Mouse (Mus musculus): ENCODE measurements around the gene Alb.

Alb gene

DNA sequence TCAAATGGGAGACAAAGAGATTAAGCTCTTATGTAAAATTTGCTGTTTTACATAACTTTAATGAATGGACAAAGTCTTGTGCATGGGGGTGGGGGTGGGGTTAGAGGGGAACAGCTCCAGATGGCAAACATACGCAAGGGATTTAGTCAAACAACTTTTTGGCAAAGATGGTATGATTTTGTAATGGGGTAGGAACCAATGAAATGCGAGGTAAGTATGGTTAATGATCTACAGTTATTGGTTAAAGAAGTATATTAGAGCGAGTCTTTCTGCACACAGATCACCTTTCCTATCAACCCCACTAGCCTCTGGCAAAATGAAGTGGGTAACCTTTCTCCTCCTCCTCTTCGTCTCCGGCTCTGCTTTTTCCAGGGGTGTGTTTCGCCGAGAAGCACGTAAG lies at the start of gene Alb:
Gene Alb, plus strand, starts transcription at position 279 of the 400 bp plus-strand sequence.
- DNase-seq (ENCODE audit: low read depth), result no peak

DNA sequence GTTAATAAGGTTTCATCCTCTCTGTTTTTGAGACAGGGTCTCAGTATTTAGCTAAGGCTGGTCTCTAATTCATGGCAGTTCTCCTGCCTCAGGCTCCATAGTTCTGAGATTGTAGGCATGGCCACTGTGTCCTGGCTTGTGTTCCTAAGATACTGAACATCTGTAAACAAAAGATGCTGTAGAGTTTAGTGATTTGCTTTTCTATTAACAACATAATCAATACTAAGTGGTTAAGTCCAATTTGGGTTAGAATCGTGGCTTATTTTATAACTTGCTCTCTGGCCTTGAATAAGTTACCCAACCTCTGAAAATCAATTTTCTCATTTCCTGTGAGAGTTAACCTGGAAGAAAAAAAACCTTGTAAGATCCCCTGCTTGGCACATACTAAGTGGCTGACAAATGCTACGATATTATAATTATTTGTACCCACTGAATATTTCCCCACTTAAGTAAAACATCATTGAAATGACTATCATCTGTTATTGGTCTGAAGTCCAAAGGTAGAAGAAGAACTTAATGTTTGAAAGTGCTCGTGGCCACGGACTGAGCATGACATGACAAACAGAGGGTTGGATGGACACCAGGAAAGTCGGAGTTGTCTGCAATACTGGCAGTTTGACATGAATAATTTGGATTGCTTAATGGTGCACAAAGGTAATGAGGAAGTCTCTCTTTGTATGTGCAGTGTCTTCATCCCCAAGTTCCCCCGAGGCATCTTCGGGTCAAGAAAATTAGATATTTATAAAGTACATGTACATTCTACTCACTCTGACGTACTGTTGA lies 46.4 kb upstream of the Alb start:
- DNase-seq (ENCODE audit: low read depth), result no peak

DNA sequence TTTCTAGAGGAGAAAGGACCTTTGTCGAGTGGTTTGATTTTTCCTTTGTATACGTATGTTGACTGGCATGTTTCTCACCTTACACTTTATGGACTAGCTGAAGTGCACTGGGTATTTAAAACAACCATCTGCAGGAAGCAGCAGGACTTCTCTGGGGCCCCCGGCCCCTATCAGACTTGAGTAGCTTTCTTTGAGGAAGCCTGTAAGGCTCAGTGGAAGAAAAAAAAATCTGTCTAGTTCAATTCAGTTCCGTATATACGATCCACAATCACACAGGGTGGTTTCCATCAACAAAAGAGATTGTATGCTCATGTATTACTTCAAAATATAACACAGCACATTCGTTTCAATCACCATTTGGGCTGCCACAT lies 45.8 kb upstream of the Alb start:
- DNase-seq (ENCODE audit: low read depth), result no peak

DNA sequence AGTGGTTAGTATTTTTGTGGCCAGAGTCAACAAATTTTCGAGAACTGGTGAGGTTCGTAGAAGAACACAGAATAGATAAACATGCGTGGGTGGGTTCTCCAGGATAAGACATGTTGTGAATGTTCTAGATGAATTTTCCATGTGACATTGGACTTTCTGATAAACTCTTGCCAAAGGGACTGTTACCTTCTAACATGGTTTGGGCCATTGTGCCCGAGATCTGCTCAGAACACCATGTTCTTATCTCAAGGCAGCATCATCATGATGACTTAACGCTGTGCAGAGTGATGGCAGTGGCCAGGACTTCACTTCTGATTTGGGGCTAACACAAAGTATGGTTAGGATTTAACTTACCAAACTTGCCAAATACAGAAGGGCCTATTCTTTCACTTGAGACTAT lies 36.1 kb upstream of the Alb start:
- DNase-seq (ENCODE audit: low read depth), result no peak

DNA sequence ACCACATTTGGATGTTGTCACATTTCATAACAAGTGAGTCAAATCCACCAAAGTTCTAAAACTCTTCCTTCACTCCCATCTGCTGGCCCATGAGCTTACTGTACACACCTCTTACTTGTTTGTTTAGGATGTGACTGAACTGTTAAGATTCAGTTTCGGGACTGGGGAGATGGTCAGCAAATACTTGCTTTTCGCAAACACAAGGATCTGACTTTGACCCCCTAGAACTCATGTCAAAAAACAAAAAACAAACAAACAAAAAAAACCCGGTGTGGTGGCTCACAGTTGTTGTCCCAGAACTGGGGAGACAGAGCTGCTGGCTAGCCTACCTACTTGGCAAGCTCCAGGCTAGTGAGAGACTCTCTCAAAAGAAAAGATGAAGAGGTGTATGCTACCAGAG lies 35.5 kb upstream of the Alb start:
- DNase-seq (ENCODE audit: low read depth), result no peak

DNA sequence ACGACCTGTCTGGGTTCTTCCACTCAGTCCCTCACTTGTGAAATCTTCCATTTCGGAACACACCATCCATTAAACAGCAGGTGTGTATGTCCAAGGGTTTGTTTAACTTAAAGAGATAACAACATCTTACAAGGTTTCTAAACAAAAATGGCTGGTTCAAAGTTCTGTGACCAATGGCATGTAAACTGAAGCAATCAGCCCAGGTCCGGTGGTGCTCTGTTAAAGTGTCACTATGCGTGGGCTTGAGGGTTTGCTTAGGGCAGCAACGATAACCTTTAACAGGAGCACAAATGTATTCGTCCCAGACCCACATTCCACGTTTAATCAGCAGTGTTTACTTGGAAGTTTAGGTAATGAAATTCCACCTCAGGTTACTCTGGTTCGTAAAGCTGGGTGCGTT lies 29.6 kb upstream of the Alb start:
- DNase-seq (ENCODE audit: low read depth), result no peak

DNA sequence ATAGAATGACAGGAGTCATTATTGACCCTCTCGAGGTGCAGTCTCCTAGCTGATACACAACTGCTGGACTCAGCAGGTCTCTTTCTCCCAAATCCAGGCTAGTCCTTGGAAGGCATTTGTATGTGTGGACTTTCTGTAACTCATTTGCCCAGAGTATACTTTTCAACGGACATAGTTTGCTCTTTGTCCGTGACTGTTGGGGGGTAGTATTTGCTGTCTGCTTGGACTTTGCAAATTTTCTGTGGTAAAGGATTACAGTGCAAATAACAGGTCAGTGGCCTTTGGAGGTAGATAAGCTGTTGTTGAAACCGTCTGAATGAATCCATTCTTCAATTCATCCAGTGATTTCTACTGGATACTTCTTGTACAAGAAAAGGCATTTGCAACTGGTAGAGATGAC lies 21.5 kb upstream of the Alb start:
- DNase-seq (ENCODE audit: low read depth), result no peak

DNA sequence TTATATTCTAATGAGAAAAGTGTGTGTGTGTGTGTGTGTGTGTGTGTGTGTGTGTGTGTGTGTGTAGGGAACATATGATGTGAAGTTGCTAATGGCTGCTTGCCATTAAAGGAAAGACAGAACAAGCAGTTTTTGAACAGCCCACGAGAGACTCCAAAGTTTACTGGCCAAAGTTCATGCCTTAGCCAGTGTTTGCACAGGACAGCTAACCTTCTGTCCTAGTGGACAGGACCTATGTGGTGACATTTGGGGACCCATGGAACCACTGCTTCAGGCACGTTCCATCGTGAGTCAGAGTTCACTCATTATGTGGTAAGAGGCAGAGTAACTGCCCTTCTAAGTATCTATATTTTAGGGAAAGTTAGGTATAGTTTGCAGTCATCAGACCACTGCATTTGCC lies 13.1 kb upstream of the Alb start:
- DNase-seq (ENCODE audit: low read depth), result no peak

DNA sequence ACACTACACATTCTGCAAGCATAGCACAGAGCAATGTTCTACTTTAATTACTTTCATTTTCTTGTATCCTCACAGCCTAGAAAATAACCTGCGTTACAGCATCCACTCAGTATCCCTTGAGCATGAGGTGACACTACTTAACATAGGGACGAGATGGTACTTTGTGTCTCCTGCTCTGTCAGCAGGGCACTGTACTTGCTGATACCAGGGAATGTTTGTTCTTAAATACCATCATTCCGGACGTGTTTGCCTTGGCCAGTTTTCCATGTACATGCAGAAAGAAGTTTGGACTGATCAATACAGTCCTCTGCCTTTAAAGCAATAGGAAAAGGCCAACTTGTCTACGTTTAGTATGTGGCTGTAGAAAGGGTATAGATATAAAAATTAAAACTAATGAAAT lies 10.7 kb upstream of the Alb start:
- no peak for DNase-seq (ENCODE audit: low read depth)

DNA sequence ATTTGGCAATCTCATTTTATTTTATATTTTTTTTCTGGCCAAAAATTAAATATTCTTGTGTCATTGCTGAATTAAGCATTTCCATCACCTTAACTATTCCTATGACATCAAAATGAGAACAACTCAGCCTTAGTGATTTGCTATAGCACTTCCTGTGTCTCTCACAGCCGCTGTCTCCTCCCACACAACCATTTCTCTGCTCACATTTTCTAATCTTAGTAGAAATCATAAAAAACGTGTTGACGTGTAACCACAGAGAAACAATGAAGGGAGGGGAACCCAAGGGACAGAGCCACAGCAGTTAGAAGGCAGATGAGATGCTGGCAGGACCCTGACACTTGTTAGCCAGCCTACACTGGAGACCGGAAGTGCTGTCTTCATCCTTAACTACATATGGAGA lies 8.0 kb upstream of the Alb start:
- DNase-seq (ENCODE audit: low read depth), result peak; percentile 48

DNA sequence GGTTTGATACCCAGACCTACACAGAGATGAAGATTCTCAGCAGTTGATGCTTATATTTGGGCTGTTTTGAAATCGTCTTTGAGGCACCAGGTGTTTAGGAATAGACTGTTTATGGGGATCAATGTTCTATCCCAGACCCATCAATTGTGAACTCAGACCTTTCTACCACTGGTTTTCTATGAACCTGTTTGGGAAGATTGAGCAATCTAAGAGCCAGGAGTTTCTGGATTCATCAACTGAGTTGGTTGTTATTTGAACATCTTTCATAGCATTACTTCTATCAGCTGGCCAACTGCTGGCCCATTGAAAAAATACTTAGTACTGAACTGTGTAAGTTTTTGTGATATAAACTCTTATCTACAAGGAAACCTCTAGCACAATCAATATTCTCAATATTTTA lies 3.5 kb upstream of the Alb start:
- no peak for DNase-seq (ENCODE audit: low read depth)

DNA sequence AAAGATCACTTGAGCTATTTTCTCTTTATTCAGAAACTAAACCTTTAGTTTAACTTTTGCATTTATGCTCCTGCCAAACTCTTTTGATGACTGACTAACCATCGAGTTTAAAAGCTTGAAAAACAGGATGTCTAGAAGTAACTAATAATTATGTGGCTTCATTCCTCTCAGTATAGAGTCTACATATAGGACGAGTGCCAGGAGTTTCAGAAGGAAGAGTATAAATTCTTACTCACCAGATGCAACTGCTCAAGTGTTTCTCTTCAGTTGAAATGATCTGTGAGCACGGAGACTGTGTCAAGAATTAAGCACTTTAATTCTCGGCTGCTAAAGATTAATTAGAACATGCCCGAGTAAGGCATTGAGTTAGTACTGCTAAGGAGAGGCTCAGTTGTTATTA lies 2.0 kb upstream of the Alb start:
- DNase-seq (ENCODE audit: low read depth), result no peak

DNA sequence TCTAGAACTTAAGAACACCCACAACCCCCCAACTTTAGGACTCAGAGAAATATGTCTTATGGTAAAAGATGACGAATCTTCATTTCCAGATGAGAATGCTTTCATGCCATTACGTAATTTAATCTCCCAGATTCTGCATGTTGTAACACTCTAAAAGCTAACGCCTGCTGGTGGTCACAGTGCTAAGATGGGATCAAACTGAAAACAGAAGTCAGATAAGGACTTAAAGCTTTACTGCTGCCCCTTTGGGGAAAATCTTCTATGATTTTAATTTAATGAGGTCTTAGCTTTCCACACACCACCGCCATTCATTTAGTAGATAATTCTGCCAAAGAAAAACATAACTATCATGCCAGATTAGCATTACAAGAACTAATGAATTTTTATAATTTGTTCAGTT lies 6.1 kb downstream of the Alb start:
- no peak for DNase-seq (ENCODE audit: low read depth)

DNA sequence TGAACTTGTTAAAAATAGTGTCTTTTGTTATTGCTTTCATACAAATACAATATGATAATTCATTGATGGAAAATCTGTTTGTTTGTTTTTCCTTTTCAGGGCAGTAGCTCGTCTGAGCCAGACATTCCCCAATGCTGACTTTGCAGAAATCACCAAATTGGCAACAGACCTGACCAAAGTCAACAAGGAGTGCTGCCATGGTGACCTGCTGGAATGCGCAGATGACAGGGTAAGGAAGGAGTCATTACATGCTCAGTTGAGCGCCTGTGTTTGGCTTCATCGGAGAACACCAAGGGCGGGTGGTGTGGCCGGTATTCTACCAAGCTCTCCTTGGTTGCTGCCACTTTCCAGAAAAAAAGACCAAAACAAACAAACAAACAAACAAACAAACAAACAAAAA lies 6.5 kb downstream of the Alb start:
- DNase-seq (ENCODE audit: low read depth), result no peak

DNA sequence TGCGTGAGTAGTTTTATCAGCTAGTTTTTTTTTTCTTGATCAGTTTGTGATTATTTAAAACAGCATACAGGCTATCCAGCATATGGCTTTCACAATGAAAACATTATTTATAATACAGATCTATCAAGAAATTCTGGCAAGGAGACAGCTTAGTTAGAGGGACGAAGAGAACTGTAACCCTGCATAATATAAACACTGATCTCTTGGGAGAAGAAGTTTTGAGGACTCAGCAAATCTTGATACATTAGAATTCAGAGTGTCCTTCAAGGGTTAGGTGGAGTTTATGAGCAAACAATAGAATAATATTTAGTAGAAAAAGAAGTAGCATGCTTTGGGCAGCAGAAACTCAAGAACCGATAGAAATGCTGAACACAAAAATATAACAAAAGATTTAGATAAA lies 10.1 kb downstream of the Alb start:
- no peak for DNase-seq (ENCODE audit: low read depth)

DNA sequence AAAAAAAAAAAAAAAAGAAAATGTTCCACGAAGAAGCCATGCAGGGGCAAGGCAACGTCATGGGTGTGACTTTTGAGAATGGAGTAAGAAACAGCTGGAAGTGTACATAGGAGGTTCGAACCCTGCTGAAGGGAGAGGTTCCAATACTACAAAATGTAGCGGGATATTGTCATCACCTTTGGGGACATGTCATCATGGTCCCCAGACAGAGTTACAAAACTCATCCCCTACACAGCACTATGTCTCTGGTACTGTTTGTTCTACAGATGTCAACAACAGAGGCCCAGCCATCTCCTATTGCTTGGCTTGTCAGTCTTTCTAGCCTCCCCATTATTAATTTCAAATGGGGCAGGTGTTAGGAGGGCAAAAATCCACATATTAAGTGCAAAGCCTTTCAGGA lies 13.2 kb downstream of the Alb start:
- DNase-seq (ENCODE audit: low read depth), result no peak

DNA sequence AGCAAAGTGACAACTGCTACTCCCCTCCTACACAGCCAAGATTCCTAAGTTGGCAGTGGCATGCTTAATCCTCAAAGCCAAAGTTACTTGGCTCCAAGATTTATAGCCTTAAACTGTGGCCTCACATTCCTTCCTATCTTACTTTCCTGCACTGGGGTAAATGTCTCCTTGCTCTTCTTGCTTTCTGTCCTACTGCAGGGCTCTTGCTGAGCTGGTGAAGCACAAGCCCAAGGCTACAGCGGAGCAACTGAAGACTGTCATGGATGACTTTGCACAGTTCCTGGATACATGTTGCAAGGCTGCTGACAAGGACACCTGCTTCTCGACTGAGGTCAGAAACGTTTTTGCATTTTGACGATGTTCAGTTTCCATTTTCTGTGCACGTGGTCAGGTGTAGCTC lies 13.7 kb downstream of the Alb start:
- no peak for DNase-seq (ENCODE audit: low read depth)

DNA sequence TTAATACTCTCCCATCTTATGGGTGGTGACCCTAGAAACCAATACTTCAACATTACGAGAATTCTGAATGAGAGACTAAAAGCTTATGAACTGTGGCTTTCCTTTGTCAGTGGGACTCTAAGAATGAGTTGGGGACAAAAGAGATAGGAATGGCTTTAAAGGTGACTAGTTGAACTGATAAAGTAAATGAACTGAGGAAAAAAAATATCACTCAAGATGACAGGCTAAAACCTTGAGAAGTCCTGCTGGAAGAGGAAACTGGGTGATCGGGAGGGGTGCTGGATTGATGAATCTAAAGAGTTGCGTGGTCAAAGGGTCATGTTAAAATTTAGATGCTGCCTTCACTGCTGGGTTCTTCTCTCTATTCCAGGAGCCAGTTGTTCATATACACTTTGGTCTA lies 16.0 kb downstream of the Alb start:
- no peak for DNase-seq (ENCODE audit: low read depth)

DNA sequence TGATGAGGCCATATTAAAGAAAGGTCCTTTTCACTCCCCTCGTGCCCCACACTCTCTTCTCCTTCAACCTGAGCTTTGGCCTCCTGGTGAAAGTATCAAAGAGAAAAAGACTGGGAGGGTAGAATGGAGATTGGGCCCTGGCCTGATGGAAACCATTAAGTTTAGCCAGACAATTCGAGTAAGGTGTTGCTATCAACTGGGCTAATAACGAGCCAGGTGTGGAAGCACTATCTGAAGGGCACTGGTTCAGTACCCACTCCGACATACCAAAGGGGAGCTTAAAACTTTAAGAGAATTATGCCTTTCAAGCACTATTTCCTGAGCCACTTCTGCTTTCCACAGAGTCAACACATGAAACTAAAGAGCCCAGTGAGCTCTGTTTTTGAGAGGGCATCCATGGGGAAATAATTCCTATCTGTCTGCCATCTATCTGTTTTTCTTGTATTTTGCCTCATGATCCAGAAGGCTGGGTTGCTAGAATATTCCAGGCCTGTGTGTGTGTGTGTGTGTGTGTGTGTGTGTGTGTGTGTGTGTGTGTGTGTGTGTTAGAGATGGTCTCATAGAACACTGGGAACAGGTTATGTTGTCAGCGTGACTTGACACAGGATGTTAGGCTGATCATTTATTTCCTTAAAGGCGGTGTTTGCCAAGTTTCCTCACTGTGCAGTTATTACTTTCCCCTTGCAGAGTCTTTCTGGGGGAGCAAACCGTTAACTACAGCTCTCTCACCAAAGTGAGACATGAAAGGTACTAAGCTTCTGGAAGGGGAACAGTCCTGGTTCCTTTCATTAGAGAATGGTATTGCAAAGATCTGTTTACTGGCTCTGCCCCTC lies 16.8 kb downstream of the Alb start:
- DNase-seq (ENCODE audit: low read depth), result no peak

DNA sequence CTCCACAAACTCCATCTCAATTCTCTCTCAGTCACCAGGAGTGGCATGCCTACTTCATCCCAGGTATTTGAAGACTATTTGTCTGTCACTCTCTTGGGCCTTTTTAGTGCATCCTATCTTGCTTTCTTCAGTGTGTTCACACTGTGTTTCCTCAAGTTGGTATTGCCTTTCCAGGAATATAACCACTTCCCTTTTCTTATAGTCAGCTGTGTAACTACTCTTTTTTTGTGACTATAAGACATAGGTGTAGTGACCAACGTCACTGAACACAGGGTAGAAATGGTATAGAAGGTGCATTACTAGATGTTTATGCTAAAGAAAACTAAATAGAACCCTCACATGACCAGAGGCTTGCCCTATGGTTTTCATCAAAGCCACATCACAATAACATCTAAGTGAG lies 18.2 kb downstream of the Alb start:
- no peak for DNase-seq (ENCODE audit: low read depth)

DNA sequence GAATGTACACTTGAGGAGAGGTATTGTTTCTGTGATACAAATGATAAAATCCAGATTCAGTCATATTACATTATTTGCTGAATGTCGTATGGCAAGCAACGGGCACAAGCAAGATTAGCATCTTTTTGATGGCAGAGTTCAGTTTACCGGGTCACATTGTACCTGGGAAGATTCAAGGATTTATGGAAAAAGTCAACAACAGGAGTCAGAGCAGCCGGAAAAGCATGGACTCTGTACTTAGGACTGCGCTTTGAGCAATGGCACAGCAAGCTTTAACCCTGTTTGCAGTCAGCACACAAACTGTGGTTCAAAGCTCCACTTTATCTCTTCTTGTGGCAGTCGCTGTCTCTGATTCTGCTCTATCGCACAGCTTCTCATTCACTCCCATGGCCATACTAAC lies 24.9 kb downstream of the Alb start:
- no peak for DNase-seq (ENCODE audit: low read depth)

DNA sequence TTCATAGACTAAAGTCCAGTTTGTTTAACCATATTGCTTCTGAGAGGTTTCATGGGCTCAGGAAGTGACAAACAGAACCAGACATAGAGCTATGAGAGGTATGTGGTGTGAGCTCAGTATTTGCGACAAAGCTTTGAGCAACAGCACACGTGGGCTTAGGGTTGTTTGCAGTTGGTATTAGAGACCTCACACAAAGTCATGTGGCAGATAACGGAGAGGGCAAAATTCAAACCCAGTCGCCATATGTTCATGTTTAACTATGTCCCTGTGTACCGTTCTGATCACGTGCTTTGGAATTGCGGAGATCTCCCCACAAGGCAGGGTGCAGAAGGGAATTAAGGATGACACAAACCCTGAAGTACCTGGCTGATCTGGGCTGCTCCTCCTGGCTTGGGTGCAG lies 27.6 kb downstream of the Alb start:
- no peak for DNase-seq (ENCODE audit: low read depth)

DNA sequence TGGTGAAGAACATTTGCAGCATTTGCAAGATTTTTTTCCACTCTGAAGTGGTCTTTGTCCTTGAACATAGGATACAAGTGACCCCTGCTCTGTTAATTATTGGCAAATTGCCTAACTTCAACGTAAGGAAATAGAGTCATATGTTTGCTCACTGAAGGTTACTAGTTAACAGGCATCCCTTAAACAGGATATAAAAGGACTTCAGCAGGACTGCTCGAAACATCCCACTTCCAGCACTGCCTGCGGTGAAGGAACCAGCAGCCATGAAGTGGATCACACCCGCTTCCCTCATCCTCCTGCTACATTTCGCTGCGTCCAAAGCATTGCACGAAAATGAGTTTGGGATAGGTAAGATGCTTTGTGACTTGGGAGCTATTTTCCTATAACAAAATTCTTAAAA lies 29.8 kb downstream of the Alb start, which contains the start of gene Afp:
Gene Afp, plus strand, starts transcription at position 220 of the 400 bp plus-strand sequence.
- DNase-seq (ENCODE audit: low read depth), result no peak

DNA sequence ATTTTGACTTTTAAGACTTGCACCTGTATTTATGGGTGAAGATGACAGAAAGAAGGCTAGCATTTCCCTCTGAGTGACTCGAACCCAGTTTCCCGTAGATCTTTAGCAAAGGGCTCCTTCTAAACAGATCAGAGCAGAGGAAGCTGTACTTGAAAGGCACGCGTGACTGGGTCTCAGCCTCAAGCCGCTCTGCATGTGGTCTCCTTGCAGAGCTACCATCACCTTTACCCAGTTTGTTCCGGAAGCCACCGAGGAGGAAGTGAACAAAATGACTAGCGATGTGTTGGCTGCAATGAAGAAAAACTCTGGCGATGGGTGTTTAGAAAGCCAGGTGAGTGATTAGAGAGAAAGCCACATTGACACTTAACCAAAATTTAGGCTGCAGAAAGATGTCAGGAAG lies 31.7 kb downstream of the Alb start:
- peak; percentile 44 for DNase-seq (ENCODE audit: low read depth)
